Mouse (Mus musculus) hindbrain, embryonic 11.5 days (tissue): ENCODE data around the gene Bsdc1. TPM values are rescaled to one million over a fixed set of nuclear protein-coding genes. Genes with fewer than 3 reads are reported as not detected.

Source experiments
- ATAC-seq: fragments of 200-750 bp; cut with Nextera tagmentation; 2 replicates; pipeline ENCODE4 v1.8.0; 2017; ENCODE audit warnings: mild to moderate bottlenecking, moderate TSS enrichment, moderate library complexity; ENCODE audit not compliant: low FRiP score
- DNase-seq: peaks from one replicate; pipeline ENCODE4 v3.0.0-alpha.2; 2015; ENCODE audit warnings: low spot score
- H3K27ac ChIP-seq: fragments of 300-500 bp; sonication (generic); 2 replicates; pipeline ENCODE4 v1.5.1; 2014; ENCODE audit warnings: mild to moderate bottlenecking, low read depth, low read length
- H3K27me3 ChIP-seq: fragments of 300-500 bp; sonication (generic); 2 replicates; pipeline ENCODE4 v1.6.1; 2014; ENCODE audit warnings: mild to moderate bottlenecking, low read length, moderate library complexity, mixed read lengths; ENCODE audit not compliant: control insufficient read depth, insufficient read depth
- H3K36me3 ChIP-seq: fragments of 300-500 bp; sonication (generic); 2 replicates; pipeline ENCODE4 v1.6.1; 2014; ENCODE audit warnings: mild to moderate bottlenecking, low read length, moderate library complexity, mixed read lengths; ENCODE audit not compliant: control insufficient read depth, insufficient read depth
- H3K4me1 ChIP-seq: fragments of 300-500 bp; sonication (generic); replicated peaks from 2 replicates; pipeline ENCODE4 v1.6.1; 2014; ENCODE audit warnings: low read length, mixed read lengths; ENCODE audit not compliant: control insufficient read depth, insufficient read depth
- H3K4me2 ChIP-seq: fragments of 300-500 bp; sonication (generic); replicated peaks from 2 replicates; pipeline ENCODE4 v1.6.1; 2014; ENCODE audit warnings: mild to moderate bottlenecking, low read depth, low read length
- H3K4me3 ChIP-seq: fragments of 300-500 bp; sonication (generic); 2 replicates; pipeline ENCODE4 v1.5.1; 2014; ENCODE audit warnings: low read depth, low read length
- H3K9ac ChIP-seq: fragments of 300-500 bp; sonication (generic); 2 replicates; pipeline ENCODE4 v1.6.1; 2014; ENCODE audit warnings: low read depth, low read length
- H3K9me3 ChIP-seq: fragments of 300-500 bp; sonication (generic); 2 replicates; pipeline ENCODE4 v1.6.1; 2016; ENCODE audit warnings: low read length; ENCODE audit not compliant: control insufficient read depth
- WGBS: fragments of 180-500 bp; shearing (Covaris S2); extraction: QIAGEN DNeasy Blood & Tissue Kit; methylation state at CpG from one replicate; pipeline ENCODE4 v1.1.7; 2014; 5-methylcytosine and 5-hydroxymethylcytosine counted together
- polyA plus RNA-seq: library from polyadenylated mRNA; unstranded; fragments of >200 nt; fragmentation: Nextera tagmentation; extraction: Ambion mirVana; gene quantifications from 2 replicates; pipeline ENCODE4 v1.2.1, GENCODE M21; 2014

Gene Bsdc1
- polyA plus RNA-seq: 25.6 and 26.3 TPM in 2 replicates

DNA sequence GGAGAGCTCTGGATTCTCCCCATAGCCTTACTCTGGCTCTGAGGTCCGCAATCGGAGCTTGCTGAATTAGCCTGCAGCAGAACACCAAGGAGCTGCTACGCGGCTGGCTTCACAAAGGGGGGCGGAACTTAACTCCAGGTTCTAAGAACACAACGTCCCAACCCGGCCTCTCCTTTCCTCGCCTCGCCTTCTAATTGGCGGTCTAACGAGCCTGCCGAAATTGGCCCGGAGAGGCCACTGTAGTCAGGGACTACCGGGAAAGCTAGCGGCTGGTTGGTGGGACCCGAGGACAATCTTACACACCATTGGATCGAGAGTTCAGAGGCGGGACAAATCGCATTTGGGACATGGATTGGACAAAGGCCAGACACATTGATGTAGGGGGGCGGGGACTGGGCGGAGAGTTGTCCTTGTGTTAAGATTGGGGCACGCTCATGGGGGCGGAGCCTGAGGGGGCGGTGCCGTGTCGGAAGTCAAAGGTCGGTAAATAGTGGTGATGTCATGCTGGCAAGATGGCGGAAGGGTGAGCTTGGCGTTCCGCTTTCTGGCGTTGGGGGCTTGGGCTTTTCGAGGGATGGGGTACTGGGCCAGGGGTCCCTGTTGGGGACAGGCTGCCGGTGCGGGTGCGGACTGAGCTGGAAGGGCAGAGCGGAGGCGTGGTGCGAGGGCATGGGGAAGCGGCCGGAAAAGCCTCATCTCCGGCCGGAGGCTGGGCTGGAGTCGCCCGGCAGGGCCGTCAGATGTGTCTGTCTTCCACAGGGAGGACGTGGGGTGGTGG is at the start of gene Bsdc1:
Bsdc1 (plus strand) TSS at position 399 of the 778 bp plus-strand sequence.
- ATAC-seq (peak; percentile 99), DNase-seq (peak; percentile 100)
- peak within 1 kb of the TSS; percentile 83 for H3K27ac ChIP-seq
- H3K36me3 ChIP-seq: peaks cover 2% of the 10 kb centered on the region; the same call in 1 of the 2 replicates
- H3K4me1 ChIP-seq: peaks cover 5% of the 10 kb centered on the region
- H3K9me3 ChIP-seq: no peaks in the 10 kb centered on the region
- under 1% methylated on average over 45 of the region's 46 CpGs for WGBS
- no peaks in the 10 kb centered on the region for H3K27me3 ChIP-seq
- peak within 1 kb of the TSS; percentile 82 for H3K9ac ChIP-seq
- H3K4me2 ChIP-seq: peak within 1 kb of the TSS; percentile 81
- H3K4me3 ChIP-seq: peak within 1 kb of the TSS; percentile 88

DNA sequence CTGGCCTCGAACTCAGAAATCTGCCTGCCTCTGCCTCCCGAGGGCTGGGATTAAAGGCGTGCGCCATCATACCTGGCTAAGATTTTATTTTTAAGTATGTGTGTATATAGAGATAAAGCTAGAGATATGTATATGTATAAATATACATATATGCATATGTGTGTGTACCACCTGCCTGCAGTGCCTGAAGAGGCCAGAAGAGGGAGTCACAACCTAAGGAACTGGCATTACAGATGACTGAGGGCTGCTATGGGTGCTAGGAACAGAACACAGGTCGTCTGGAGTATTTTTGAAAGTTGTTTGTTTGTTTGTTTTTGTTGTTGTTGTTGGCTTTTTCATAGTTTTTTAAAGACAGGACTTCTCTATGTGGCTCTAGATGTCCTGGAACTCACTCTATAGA is 45.5 kb upstream of the Bsdc1 start:
- DNase-seq: no peak
- no peak for ATAC-seq
- WGBS: 94% methylated on average over 5 of the region's 5 CpGs

DNA sequence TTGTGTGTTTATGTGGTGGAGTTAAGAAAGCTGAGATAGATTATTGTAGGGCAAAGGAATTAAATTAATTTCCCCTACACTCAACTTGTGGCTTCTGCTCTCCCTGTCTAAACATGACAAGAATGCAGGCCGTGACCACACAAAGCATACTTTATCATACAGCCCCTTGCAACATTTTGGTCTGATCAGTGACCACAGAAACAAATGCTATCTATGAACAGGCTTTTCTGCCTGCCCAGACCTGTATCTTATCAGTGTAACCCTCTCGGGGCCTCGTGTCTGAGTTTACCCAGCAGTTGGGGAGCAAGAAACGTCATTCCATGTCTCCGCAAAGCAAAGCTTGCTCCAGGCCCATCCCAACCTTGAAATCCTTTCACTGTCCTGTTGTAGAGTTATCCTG is 44.9 kb upstream of the Bsdc1 start:
- H3K27me3 ChIP-seq: no peaks in the 10 kb centered on the region
- H3K27ac ChIP-seq: no peak overlapping the region
- H3K4me3 ChIP-seq: no peak overlapping the region
- H3K9me3 ChIP-seq: no peaks in the 10 kb centered on the region
- WGBS: 87% methylated on average over 5 of the region's 5 CpGs
- H3K4me2 ChIP-seq: no peak overlapping the region
- no peaks in the 10 kb centered on the region for H3K4me1 ChIP-seq
- no peak overlapping the region for H3K9ac ChIP-seq
- no peaks in the 10 kb centered on the region for H3K36me3 ChIP-seq
- ATAC-seq: no peak
- DNase-seq: no peak

More for the DNA sequence above, 45.5 kb upstream of the Bsdc1 start:
- Histone ChIP-seq H3K27me3 (no peaks in the 10 kb centered on the region), H3K27ac (no peak overlapping the region), H3K4me3 (no peak overlapping the region), H3K9ac (no peak overlapping the region), H3K4me2 (no peak overlapping the region), H3K9me3 (no peaks in the 10 kb centered on the region), H3K4me1 (no peaks in the 10 kb centered on the region), H3K36me3 (no peaks in the 10 kb centered on the region)

DNA sequence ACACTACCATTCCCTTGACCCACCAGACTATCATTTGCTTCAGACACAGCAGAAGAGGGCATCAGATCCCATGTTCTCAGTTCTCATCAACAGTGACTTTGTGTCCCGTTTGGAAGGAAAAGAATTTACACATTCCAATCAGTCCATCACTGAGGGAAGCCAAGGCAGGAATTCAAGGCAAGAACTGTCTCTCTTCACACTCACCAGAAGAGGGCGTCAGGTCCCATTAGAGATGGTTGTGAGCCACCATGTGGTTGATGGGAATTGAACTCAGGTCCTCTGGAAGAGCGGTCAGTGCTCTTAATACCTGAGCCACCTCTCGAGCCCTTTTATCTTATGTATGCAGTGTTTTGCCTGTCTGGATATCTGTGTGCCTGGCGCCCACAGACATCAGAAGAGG is 43.1 kb upstream of the Bsdc1 start:
- Histone ChIP-seq H3K4me3 (no peak overlapping the region), H3K36me3 (no peaks in the 10 kb centered on the region), H3K9me3 (no peaks in the 10 kb centered on the region), H3K27ac (no peak overlapping the region), H3K9ac (no peak overlapping the region), H3K4me2 (no peak overlapping the region), H3K27me3 (no peaks in the 10 kb centered on the region), H3K4me1 (no peaks in the 10 kb centered on the region)
- no peak for DNase-seq
- 77% methylated on average over 5 of the region's 5 CpGs for WGBS
- ATAC-seq: no peak

DNA sequence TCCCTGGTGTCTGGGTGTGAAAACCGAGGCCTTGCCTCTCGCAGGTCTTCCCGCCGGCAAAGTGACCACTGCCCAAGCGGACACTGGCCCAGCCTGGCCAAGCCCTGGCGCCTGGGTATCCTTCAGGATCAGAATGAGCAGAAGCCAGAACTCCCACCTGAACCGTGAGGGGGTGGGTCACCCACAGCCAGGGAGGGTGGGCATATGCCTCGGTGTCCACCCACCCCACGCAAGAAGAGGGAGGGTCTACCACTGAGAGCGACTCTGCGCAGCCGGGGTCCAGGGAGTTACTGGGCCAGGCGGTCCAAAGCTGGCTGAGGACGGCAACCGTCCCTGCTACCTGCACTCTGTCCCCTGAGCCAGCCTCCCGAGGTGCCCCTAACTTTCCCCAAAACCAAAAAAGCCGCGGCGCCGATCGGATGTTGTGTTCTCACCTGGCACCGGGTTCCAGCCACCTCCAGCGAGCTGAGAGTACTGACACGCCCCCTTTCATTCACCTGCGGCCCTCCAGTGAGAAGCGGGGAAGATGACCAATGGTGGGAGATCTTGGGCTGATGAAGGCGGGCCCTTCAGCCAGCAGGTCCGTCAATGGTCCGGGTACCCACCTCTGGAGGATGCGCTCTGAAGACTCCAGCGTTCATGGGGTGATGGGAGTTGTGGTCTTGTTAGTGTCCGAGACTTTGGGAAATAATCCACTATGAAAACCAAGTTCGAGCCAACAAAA is 20.9 kb upstream of the Bsdc1 start, which contains the start of gene Zbtb8b:
Zbtb8b (minus strand) TSS at position 514 of the 724 bp plus-strand sequence.
- H3K4me1 ChIP-seq: no peaks in the 10 kb centered on the region
- H3K27ac ChIP-seq: no peak within 1 kb of the TSS
- H3K4me3 ChIP-seq: peak within 1 kb of the TSS; percentile 35
- ATAC-seq (peak; percentile 83), DNase-seq (peak; percentile 66)
- peak within 1 kb of the TSS; percentile 48 for H3K4me2 ChIP-seq
- H3K36me3 ChIP-seq: no peaks in the 10 kb centered on the region
- 1% methylated on average over 33 of the region's 33 CpGs for whole genome bisulfite sequencing
- peaks cover 21% of the 10 kb centered on the region for H3K27me3 ChIP-seq
- H3K9me3 ChIP-seq: no peaks in the 10 kb centered on the region
- H3K9ac ChIP-seq: peak within 1 kb of the TSS; percentile 40; the same call in 1 of the 2 replicates

DNA sequence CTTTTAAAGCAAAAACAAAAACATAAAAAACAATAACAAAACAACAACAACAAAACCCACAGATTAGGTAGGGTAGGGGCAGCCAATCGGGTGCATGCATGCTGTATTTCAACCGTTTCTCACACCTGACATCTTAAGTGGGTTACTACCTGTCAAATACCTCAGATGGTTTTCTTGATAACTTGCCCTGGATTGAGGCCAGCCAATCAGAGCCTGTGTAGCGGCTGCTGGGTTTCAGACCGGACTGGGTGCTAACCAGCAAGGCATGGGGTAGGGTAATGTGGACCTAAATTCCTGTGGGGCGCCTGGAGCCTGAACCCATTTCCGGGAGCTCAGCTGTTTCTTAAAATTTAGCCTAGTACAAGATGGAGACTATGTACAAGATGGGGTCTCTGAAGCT is 20.2 kb upstream of the Bsdc1 start:
- Histone ChIP-seq H3K9ac (no peak overlapping the region), H3K4me2 (no peak overlapping the region), H3K36me3 (no peaks in the 10 kb centered on the region), H3K9me3 (no peaks in the 10 kb centered on the region), H3K4me1 (no peaks in the 10 kb centered on the region), H3K27me3 (peaks cover 21% of the 10 kb centered on the region), H3K4me3 (no peak overlapping the region), H3K27ac (no peak overlapping the region)
- 29% methylated on average over 6 of the region's 6 CpGs for WGBS
- ATAC-seq (no peak), DNase-seq (no peak)

DNA sequence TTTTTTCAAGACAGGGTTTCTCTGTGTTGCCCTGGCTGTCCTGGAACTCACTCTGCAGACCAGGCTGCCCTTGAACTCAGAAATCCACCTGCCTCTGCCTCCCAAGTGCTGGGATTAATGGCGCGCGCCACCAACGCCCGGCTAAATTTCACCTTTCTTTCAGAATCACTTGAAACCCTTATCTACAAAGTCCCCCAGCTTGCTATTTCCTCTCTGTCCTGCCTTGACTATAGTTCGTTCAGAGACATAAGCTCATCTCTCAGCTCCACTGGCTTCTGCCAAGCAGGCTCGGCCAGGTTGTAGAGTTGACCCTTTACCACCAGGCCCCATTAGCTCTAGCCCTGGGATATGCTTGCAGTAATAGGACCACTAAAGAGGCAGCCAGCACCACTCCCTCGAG is 14.0 kb upstream of the Bsdc1 start:
- Histone ChIP-seq H3K9ac (no peak overlapping the region), H3K27ac (no peak overlapping the region), H3K4me3 (no peak overlapping the region), H3K9me3 (no peaks in the 10 kb centered on the region), H3K36me3 (no peaks in the 10 kb centered on the region), H3K27me3 (no peaks in the 10 kb centered on the region), H3K4me2 (no peak overlapping the region), H3K4me1 (no peaks in the 10 kb centered on the region)
- DNase-seq (no peak), ATAC-seq (no peak)
- WGBS: 78% methylated on average over 8 of the region's 8 CpGs

DNA sequence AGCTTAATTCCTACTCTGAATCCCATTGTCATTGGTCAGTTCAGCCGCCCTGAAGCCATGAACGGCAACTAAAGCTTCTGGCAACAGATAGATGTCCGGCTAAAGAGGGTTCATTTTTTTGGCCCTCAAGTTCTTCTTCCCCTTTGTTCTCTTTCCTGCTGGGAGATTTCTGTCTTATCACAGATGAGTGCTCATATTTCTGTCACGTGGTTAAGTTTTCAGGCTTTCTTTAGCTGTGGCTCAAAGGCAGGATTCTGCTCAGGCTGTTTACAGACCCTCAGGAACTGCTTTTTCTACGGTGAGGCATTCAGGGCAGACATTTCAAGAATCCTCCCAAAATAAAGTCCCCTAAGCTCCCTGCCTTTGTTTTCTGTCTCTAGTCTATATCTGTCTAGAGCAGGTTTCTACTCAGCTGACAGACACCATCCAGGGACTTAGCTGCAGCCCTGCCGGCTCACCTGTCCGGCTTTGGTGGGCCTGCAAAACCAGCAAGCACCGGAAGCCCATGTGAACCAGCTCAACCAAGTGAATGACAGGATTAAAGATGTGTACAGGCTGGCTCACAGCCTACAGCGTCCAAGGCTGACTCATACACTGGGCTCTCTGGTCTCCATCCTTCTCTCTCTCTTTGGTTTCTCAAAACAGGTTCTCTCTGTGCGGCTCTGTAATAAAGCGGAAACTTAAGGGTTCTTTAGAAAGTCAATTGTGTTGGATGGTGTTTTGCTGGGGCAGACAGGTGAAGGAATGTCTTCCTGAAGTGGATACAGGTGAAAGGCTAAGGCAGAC is 13.4 kb upstream of the Bsdc1 start:
- Histone ChIP-seq H3K27me3 (no peaks in the 10 kb centered on the region), H3K4me2 (no peak overlapping the region), H3K4me3 (no peak overlapping the region), H3K27ac (no peak overlapping the region), H3K9ac (no peak overlapping the region), H3K4me1 (no peaks in the 10 kb centered on the region), H3K36me3 (no peaks in the 10 kb centered on the region), H3K9me3 (no peaks in the 10 kb centered on the region)
- WGBS: 87% methylated on average over 11 of the region's 11 CpGs
- no peak for ATAC-seq
- no peak for DNase-seq
